Mouse (Mus musculus) embryonic fibroblast, embryonic 13.5 days (primary cell): ENCODE results near the gene Cd8a. TPM values are rescaled to one million over a fixed set of nuclear protein-coding genes. Genes with fewer than 3 reads are reported as not detected.

Experiments
- H3K27ac ChIP-seq: 2 replicates; pipeline ENCODE4 v1.5.1; 2012; ENCODE audit warnings: low read length, control low read depth, inconsistent platforms; ENCODE audit not compliant: insufficient read depth
- H3K4me1 ChIP-seq: 2 replicates; pipeline ENCODE4 v1.6.1; 2011; ENCODE audit warnings: low read length; ENCODE audit not compliant: control insufficient read depth, insufficient read depth
- H3K4me3 ChIP-seq: 2 replicates; pipeline ENCODE4 v1.5.1; 2011; ENCODE audit warnings: mild to moderate bottlenecking, control low read depth, low read length; ENCODE audit not compliant: insufficient read depth
- CTCF ChIP-seq: IDR thresholded peaks from 2 replicates; pipeline ENCODE4 v1.5.1; 2011; ENCODE audit warnings: mild to moderate bottlenecking, control low read depth, low read length, moderate library complexity, borderline replicate concordance; ENCODE audit not compliant: insufficient read depth
- POLR2A ChIP-seq: IDR thresholded peaks from 2 replicates; pipeline ENCODE4 v1.6.1; 2011; ENCODE audit warnings: low read depth, mild to moderate bottlenecking, control low read depth, low read length, moderate library complexity
- polyA plus RNA-seq: library from polyadenylated mRNA; stranded (reverse); fragments of >200 nt; gene quantifications from 2 replicates; pipeline ENCODE4 v1.2.4, GENCODE M21; 2011; ENCODE audit warnings: low read depth; ENCODE audit not compliant: missing spikeins, insufficient read length

The Cd8a gene
- polyA plus RNA-seq, 1 experiment, result not detected

DNA sequence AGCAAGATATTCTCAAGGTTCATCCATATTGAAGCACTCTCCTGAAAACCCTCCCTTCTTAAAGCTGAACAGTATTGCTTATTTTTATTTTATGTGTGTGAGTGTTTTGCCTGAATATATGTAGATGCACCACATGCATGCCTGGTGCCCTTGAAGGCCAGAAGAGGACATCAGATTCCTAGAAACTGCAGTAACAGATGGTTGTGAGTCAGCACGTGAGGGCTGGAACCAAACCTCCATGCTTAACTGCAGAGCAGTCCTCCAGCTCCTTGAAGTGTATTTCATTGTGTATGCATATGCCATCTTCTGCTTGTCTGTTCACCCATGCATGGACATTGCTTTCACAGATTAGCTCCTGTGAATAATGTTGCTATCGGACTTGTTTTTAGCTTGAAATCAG lies 9.2 kb upstream of the Cd8a start:
- Histone ChIP-seq H3K27ac (no peak overlapping the region), H3K4me3 (no peak overlapping the region), H3K4me1 (no peaks in the 10 kb centered on the region)
- no peak for TF ChIP-seq POLR2A
- no peak for TF ChIP-seq CTCF

DNA sequence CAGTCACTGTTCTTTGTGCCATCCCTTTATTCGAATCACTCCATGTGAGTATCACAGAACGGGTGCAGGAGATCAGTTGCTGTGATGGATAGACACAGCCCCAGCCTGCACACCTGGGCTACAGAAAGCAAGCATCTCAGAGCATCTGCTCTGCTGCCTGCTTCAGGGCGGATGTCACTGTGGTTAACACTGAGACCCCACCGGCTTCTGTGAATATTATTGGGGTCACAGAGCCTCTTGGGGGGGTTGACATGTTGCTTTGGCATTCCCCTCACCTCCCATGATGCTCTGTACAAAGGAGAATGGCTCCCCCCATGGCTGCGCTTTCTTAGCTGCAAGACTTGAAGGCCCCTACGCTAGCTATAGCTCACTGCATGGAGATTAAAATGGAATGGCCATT lies 3.8 kb upstream of the Cd8a start:
- TF ChIP-seq POLR2A, result no peak
- TF ChIP-seq CTCF, result no peak
- Histone ChIP-seq H3K4me3 (no peak overlapping the region), H3K27ac (no peak overlapping the region), H3K4me1 (no peaks in the 10 kb centered on the region)

DNA sequence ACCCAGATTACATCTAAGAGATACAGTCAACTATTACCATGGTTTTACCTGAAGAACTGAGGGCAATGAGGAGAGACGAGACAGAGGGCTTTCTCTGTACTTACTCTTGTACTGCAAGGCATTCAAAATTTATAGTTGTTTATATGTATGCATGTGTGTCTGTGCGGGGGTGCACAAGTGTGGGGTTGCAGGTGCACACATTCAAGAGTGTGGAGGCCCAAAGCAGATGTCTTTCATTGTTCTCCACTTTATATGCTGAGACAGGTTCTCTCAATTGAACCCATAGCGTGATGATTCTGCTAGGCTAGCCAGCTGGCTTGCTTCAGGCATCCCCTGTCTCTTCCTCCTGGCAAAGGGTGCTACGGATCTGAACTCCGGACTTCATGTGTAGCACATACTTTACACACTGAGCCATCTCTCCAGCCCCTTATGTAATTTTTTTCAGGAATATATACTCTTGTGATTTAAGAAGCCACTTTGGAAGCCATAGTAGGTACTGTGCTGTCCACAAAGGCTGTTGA lies 2.1 kb upstream of the Cd8a start:
- H3K4me1 ChIP-seq, result no peaks in the 10 kb centered on the region
- TF ChIP-seq CTCF, result no peak
- no peak for TF ChIP-seq POLR2A
- no peak overlapping the region for H3K27ac ChIP-seq
- H3K4me3 ChIP-seq, result no peak overlapping the region

DNA sequence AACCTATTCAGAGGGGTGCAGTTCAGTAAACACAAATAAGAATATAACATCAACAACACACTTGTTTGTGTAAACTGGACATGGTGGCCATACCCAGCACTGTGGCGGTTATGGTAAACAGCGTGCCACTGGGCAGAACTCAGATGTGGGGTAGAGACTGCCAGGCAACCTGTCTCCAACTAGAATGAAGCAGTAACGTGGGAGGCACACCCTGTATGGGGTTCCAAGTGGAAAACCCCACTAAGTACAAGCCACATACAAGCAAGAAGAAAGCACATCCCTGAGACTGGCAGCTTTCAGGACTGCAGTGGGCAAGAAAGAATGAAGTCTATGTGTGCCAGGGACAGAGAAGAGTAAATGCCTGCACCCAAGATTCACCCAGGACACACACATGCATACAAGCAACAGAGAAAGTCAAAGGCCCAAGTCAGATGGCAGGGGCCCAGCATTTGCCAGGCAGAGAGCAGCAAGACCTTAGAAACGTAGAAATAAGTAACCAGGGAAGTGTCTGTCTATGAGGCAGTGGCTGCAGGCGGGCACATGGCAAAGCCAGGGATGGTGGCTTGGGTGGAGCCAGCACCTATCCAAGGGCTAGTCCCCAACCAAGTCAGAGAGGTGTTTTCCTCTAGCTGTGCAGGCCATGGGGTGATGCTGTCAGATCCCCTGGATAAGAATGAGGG lies 1.0 kb upstream of the Cd8a start:
- H3K4me1 ChIP-seq, result no peaks in the 10 kb centered on the region
- TF ChIP-seq CTCF, result no peak
- H3K27ac ChIP-seq, result no peak overlapping the region
- H3K4me3 ChIP-seq, result no peak overlapping the region

DNA sequence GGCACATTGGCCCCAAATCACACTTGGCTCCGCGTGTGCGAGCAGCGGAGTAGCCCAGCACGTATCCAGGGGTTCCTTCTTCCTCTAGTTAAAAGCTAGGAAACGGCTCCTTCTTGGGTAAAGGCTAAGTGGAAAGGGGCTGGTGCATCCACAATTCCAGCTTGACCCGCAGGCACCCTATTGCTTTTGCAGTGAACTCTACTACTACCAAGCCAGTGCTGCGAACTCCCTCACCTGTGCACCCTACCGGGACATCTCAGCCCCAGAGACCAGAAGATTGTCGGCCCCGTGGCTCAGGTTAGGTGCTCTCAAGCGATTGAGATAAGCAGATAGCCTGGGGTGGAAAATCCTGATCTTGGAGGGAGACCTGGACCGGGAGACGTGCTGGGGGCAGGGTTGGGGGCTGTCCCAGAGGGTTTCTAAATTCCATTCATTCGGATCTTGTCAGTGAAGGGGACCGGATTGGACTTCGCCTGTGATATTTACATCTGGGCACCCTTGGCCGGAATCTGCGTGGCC lies 1.1 kb downstream of the Cd8a start:
- Histone ChIP-seq H3K27ac (no peak overlapping the region), H3K4me3 (no peak overlapping the region), H3K4me1 (no peaks in the 10 kb centered on the region)
- TF ChIP-seq POLR2A (no peak), CTCF (no peak)

DNA sequence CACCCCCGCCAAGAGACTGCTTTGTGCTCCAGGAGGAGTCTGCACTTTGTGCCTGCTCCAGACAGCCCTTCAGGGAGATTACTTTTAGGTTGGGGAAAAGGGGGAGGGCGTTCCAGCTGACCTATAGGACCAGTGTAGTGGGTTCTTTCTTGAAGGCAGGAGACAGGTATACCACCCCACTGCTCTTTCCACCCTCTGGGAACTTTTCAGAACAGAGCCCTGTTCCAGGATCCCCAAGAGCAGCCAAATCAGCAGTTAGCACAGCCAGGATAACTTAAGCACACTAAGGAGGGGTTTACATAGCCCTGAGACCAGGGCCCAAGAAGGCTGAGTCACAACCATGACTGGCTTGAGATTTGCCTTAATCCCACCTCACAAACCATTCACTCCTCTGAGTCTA lies 1.7 kb downstream of the Cd8a start:
- no peak for TF ChIP-seq CTCF
- no peak for TF ChIP-seq POLR2A
- no peak overlapping the region for H3K27ac ChIP-seq
- no peaks in the 10 kb centered on the region for H3K4me1 ChIP-seq
- H3K4me3 ChIP-seq, result no peak overlapping the region

DNA sequence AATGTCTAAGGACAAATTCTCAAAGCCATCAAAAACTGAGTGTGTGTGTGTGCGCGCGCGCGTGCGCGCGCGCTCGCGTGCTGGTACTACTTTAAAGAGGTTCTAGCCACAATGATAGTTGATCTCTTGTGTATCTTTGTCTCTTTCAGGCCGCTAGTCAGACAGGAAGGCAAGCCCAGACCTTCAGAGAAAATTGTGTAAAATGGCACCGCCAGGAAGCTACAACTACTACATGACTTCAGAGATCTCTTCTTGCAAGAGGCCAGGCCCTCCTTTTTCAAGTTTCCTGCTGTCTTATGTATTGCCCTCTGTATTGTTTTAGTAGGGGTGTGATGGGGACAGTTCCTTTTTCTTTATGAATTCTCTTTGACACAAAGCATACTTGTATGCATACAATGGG lies 3.5 kb downstream of the Cd8a start:
- TF ChIP-seq CTCF (no peak), POLR2A (no peak)
- no peaks in the 10 kb centered on the region for H3K4me1 ChIP-seq
- no peak overlapping the region for H3K27ac ChIP-seq
- no peak overlapping the region for H3K4me3 ChIP-seq

DNA sequence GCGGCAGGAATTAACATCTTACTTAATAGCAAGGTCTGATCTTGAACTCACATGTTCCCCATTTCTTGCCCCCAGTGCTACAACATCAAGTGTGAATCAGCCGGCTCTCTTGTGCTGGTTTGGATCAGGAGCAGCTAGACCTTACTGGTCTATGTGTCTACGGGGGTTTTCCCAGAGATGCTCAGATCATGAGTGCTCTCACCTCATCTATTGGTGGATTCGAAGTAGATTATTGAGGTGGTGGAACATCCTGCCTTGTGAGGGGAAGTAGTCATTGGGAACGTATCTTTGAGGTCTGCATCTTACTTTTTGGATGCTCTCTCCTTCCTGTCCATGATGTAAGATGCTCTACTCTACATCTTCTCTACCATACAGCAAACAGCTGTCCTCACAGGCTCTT lies 8.4 kb downstream of the Cd8a start:
- Histone ChIP-seq H3K27ac (no peak overlapping the region), H3K4me1 (no peaks in the 10 kb centered on the region), H3K4me3 (no peak overlapping the region)
- TF ChIP-seq POLR2A, result no peak
- no peak for TF ChIP-seq CTCF

DNA sequence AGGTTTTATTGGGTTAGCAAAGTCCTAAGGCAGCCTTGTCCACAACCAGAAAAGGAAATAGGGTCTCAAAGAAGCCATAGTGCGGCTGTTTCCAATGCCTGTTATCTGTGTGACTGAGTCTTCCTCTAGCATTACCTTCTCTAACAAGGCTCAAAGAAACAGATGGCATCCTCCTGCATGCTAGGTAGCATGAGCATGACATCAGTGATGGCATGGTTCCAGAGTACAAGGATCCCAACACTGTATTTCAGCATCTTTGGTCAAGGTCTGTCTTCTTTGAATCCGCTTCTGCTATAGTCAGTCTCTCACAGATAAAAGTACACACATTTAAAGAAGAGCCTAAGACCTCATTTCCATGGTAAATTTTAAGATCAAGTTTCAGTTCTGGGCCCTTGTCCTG lies 17.3 kb downstream of the Cd8a start:
- Histone ChIP-seq H3K27ac (no peak overlapping the region), H3K4me1 (no peaks in the 10 kb centered on the region), H3K4me3 (no peak overlapping the region)
- TF ChIP-seq POLR2A (no peak), CTCF (no peak)

DNA sequence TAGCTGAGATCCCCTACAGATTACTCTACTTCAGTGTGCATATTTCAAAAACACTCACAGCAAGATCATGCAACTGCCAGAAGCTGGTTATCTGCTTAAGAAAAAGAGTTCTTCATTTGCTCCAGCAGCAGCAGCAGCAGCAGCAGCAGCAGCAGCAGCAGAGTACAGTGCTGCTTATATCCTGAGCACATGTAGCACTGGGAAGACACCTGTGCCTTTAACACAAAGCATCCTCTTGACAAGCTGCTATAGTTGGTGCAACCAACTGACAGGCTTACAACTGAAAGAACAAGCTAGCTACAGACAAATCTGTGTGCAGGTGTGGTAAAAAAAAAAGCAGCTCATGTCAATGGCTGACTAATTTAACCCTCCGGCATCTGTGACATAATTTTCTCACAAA lies 22.8 kb downstream of the Cd8a start:
- Histone ChIP-seq H3K4me3 (no peak overlapping the region), H3K27ac (no peak overlapping the region)
- TF ChIP-seq CTCF, result no peak
- no peak for TF ChIP-seq POLR2A

More for the DNA sequence above, 22.8 kb downstream of the Cd8a start:
- H3K4me1 ChIP-seq, result no peaks in the 10 kb centered on the region
